Mouse (Mus musculus): ENCODE measurements around the gene Gm1604a. TPM values are rescaled to one million over a fixed set of nuclear protein-coding genes. Genes with fewer than 3 reads are reported as not detected.

Gm1604a gene
- not detected for polyA plus RNA-seq (2017; shearing (Covaris generic))

DNA sequence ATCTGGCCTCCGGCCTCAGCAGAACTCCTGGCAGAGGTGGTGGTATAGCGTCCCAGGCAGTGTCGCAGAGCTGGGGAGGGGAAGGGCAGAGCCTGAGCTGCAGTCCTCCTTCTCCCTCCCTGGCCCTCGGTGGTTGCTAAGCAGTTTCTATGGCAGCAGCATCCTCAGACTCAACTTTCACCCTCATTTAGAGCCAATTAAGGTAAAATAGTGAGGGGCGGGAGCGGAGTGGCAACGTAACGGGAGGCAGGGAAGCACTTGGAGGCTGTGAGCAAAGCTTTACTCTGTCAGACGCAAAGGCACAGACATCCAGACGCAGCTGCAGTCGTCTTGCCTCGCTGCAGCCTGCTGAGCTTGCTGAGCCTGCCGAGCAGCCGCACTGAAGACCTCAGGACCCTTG, at the start of gene Gm1604a:
Gene Gm1604a (plus strand): TSS at position 312 of the 400 bp plus-strand sequence.

GRCm38 (mm10) chr17:6978287-6979248, 46.8 kb upstream of the Gm1604a start, which contains the start of gene Gm49721:
Gene Gm49721, plus strand, starts transcription at chr17:6978904.

Other genes starting within 250 kb of the Gm1604a start
- gene Ezr, start 242.8 kb upstream of the Gm1604a start, polyA plus RNA-seq (2017; shearing (Covaris generic)): 553 TPM
- gene Rsph3b, start 76.9 kb upstream of the Gm1604a start, polyA plus RNA-seq (2017; shearing (Covaris generic)): 14.6 TPM
- gene Tagap1, start 64.4 kb upstream of the Gm1604a start, polyA plus RNA-seq (2017; shearing (Covaris generic)): 35.2 TPM
- 562 TPM for gene Rnaset2b, start 54.9 kb upstream of the Gm1604a start, polyA plus RNA-seq (2017; shearing (Covaris generic))
- 0.27 TPM for gene Gm49721, start 46.7 kb upstream of the Gm1604a start, polyA plus RNA-seq (2017; shearing (Covaris generic))
- 2.0 TPM for gene Rps6ka2, start 144.5 kb downstream of the Gm1604a start, polyA plus RNA-seq (2017; shearing (Covaris generic))

Measured in effector memory CD4-positive, alpha-beta T cell, adult 7 months (primary cell).